Mouse (Mus musculus) monocyte, adult 2 months (primary cell): Measurements from ENCODE around the gene St5.

Experiments used
- DNase-seq, 2 experiments: peaks; one replicate each; pipeline ENCODE4 v3.0.0; 2022; ENCODE audit warnings: low spot score in 2 of 2, low read depth in 1 of 2

St5 gene

GRCm38 (mm10) chr7:109643305-109643994 lies 60.0 kb downstream of the St5 start:
- DNase-seq: no peak

GRCm38 (mm10) chr7:109641963-109642362 lies 61.4 kb downstream of the St5 start:
- no peak for DNase-seq

- DNase-seq: no peak
Observed at GRCm38 (mm10) chr7:109641102-109641501, 62.3 kb downstream of the St5 start.

GRCm38 (mm10) chr7:109637391-109637790 lies 66.0 kb downstream of the St5 start:
- no peak for DNase-seq

GRCm38 (mm10) chr7:109636086-109636792 lies 67.2 kb downstream of the St5 start:
- no peak for DNase-seq

GRCm38 (mm10) chr7:109633404-109634085 lies 69.9 kb downstream of the St5 start:
- no peak for DNase-seq

- no peak for DNase-seq
Observed at GRCm38 (mm10) chr7:109631330-109631729, 72.1 kb downstream of the St5 start.

GRCm38 (mm10) chr7:109629871-109630778 lies 73.3 kb downstream of the St5 start:
- DNase-seq: no peak

GRCm38 (mm10) chr7:109628935-109629609 lies 74.3 kb downstream of the St5 start:
- DNase-seq: no peak

GRCm38 (mm10) chr7:109627851-109628250 lies 75.6 kb downstream of the St5 start:
- DNase-seq: no peak

GRCm38 (mm10) chr7:109622234-109622838 lies 81.1 kb downstream of the St5 start:
- no peak for DNase-seq

- no peak for DNase-seq
Observed at GRCm38 (mm10) chr7:109620967-109621366, 82.4 kb downstream of the St5 start.

GRCm38 (mm10) chr7:109620288-109620687 lies 83.1 kb downstream of the St5 start:
- DNase-seq: no peak

- peak in 1 of 2 experiments; percentile 7 for DNase-seq
Observed at GRCm38 (mm10) chr7:109618721-109619120, 84.7 kb downstream of the St5 start.

GRCm38 (mm10) chr7:109617838-109618237 lies 85.6 kb downstream of the St5 start:
- DNase-seq: no peak

GRCm38 (mm10) chr7:109616034-109616979 lies 87.1 kb downstream of the St5 start:
- DNase-seq: no peak

GRCm38 (mm10) chr7:109615601-109616000 lies 87.8 kb downstream of the St5 start:
- DNase-seq: no peak

GRCm38 (mm10) chr7:109614939-109615338 lies 88.5 kb downstream of the St5 start:
- no peak for DNase-seq

- DNase-seq: no peak
Observed at GRCm38 (mm10) chr7:109613531-109614021, 89.8 kb downstream of the St5 start.
